Mouse (Mus musculus) testis, postnatal 10 days (tissue): ENCODE measurements around the gene Pfkm.

Experiments used
- DNase-seq: peaks from one replicate; pipeline ENCODE4 v3.0.0; 2021; ENCODE audit warnings: low spot score

The Pfkm gene

GRCm38 (mm10) chr15:98098519-98098918, 6.1 kb downstream of the Pfkm start:
- no peak for DNase-seq

GRCm38 (mm10) chr15:98102401-98102800, 10.0 kb downstream of the Pfkm start:
- no peak for DNase-seq

GRCm38 (mm10) chr15:98106506-98106905, 14.1 kb downstream of the Pfkm start:
- DNase-seq: no peak

- no peak for DNase-seq
Observed at GRCm38 (mm10) chr15:98107230-98107629, 14.8 kb downstream of the Pfkm start.

GRCm38 (mm10) chr15:98107703-98108296, 15.4 kb downstream of the Pfkm start:
- DNase-seq: no peak

- peak; percentile 87 for DNase-seq
Observed at GRCm38 (mm10) chr15:98108297-98109152, 16.1 kb downstream of the Pfkm start.

- DNase-seq: no peak
Observed at GRCm38 (mm10) chr15:98111791-98112190, 19.4 kb downstream of the Pfkm start.

- DNase-seq: no peak
Observed at GRCm38 (mm10) chr15:98114098-98114851, 21.9 kb downstream of the Pfkm start.

GRCm38 (mm10) chr15:98114852-98115778, 22.7 kb downstream of the Pfkm start:
- no peak for DNase-seq

GRCm38 (mm10) chr15:98115779-98116163, 23.4 kb downstream of the Pfkm start:
- no peak for DNase-seq

- no peak for DNase-seq
Observed at GRCm38 (mm10) chr15:98116287-98116686, 23.9 kb downstream of the Pfkm start.

- DNase-seq: no peak
Observed at GRCm38 (mm10) chr15:98119363-98119762, 27.0 kb downstream of the Pfkm start.

- DNase-seq: no peak
Observed at GRCm38 (mm10) chr15:98120831-98121230, 28.4 kb downstream of the Pfkm start.

- no peak for DNase-seq
Observed at GRCm38 (mm10) chr15:98131001-98131400, 38.6 kb downstream of the Pfkm start.

GRCm38 (mm10) chr15:98131451-98131850, 39.1 kb downstream of the Pfkm start:
- DNase-seq: no peak

- DNase-seq: no peak
Observed at GRCm38 (mm10) chr15:98131942-98132655, 39.7 kb downstream of the Pfkm start.

GRCm38 (mm10) chr15:98133471-98133870, 41.1 kb downstream of the Pfkm start:
- DNase-seq: no peak

- DNase-seq: no peak
Observed at GRCm38 (mm10) chr15:98134034-98134433, 41.6 kb downstream of the Pfkm start.

- no peak for DNase-seq
Observed at GRCm38 (mm10) chr15:98134666-98135065, 42.3 kb downstream of the Pfkm start.

GRCm38 (mm10) chr15:98135671-98136070, 43.3 kb downstream of the Pfkm start:
- no peak for DNase-seq

- no peak for DNase-seq
Observed at GRCm38 (mm10) chr15:98136871-98137270, 44.5 kb downstream of the Pfkm start.
